Mouse (Mus musculus) forebrain, embryonic 11.5 days (tissue): ENCODE data around the gene Dennd2a. TPM values are rescaled to one million over a fixed set of nuclear protein-coding genes. Genes with fewer than 3 reads are reported as not detected.

Experiments
- ATAC-seq: fragments of 200-750 bp; cut with Nextera tagmentation; replicated peaks from 2 replicates; pipeline ENCODE4 v1.8.0; 2017; ENCODE audit warnings: moderate TSS enrichment; ENCODE audit not compliant: low FRiP score
- DNase-seq: peaks from one replicate; pipeline ENCODE4 v3.0.0-alpha.2; 2017; ENCODE audit warnings: low spot score
- H3K27ac ChIP-seq: fragments of 300-500 bp; sonication (generic); 2 replicates; pipeline ENCODE4 v1.5.1; 2014; ENCODE audit warnings: low read depth, low read length
- H3K27me3 ChIP-seq: fragments of 300-500 bp; sonication (generic); 2 replicates; pipeline ENCODE4 v1.6.1; 2014; ENCODE audit warnings: mild to moderate bottlenecking, low read length, mixed read lengths; ENCODE audit not compliant: control insufficient read depth, insufficient read depth
- H3K36me3 ChIP-seq: fragments of 300-500 bp; sonication (generic); 2 replicates; pipeline ENCODE4 v1.6.1; 2014; ENCODE audit warnings: mild to moderate bottlenecking, low read length, moderate library complexity, mixed read lengths; ENCODE audit not compliant: control insufficient read depth, insufficient read depth
- H3K4me1 ChIP-seq: fragments of 300-500 bp; sonication (generic); replicated peaks from 2 replicates; pipeline ENCODE4 v1.6.1; 2014; ENCODE audit warnings: low read length, mixed read lengths; ENCODE audit not compliant: control insufficient read depth, insufficient read depth
- H3K4me2 ChIP-seq: fragments of 300-500 bp; sonication (generic); 2 replicates; pipeline ENCODE4 v1.6.1; 2014; ENCODE audit warnings: low read depth, mild to moderate bottlenecking, low read length, moderate library complexity, mixed read lengths; ENCODE audit not compliant: severe bottlenecking
- H3K4me3 ChIP-seq: fragments of 300-500 bp; sonication (generic); 2 replicates; pipeline ENCODE4 v1.5.1; 2014; ENCODE audit warnings: low read depth, low read length
- H3K9ac ChIP-seq: fragments of 300-500 bp; sonication (generic); 2 replicates; pipeline ENCODE4 v1.6.1; 2014; ENCODE audit warnings: low read length
- H3K9me3 ChIP-seq: fragments of 300-500 bp; sonication (generic); 2 replicates; pipeline ENCODE4 v1.6.1; 2016; ENCODE audit warnings: low read length, mixed read lengths; ENCODE audit not compliant: control insufficient read depth
- WGBS: fragments of 180-500 bp; shearing (Covaris S2); extraction: QIAGEN DNeasy Blood & Tissue Kit; methylation state at CpG from one replicate; pipeline ENCODE4 v1.1.7; 2014; 5-methylcytosine and 5-hydroxymethylcytosine counted together
- polyA plus RNA-seq: library from polyadenylated mRNA; unstranded; fragments of >200 nt; fragmentation: Nextera tagmentation; extraction: Ambion mirVana; gene quantifications from 2 replicates; pipeline ENCODE4 v1.2.1, GENCODE M21; 2014

The Dennd2a gene
- polyA plus RNA-seq, 1 experiment from 2014 or later: 42.5 TPM

DNA sequence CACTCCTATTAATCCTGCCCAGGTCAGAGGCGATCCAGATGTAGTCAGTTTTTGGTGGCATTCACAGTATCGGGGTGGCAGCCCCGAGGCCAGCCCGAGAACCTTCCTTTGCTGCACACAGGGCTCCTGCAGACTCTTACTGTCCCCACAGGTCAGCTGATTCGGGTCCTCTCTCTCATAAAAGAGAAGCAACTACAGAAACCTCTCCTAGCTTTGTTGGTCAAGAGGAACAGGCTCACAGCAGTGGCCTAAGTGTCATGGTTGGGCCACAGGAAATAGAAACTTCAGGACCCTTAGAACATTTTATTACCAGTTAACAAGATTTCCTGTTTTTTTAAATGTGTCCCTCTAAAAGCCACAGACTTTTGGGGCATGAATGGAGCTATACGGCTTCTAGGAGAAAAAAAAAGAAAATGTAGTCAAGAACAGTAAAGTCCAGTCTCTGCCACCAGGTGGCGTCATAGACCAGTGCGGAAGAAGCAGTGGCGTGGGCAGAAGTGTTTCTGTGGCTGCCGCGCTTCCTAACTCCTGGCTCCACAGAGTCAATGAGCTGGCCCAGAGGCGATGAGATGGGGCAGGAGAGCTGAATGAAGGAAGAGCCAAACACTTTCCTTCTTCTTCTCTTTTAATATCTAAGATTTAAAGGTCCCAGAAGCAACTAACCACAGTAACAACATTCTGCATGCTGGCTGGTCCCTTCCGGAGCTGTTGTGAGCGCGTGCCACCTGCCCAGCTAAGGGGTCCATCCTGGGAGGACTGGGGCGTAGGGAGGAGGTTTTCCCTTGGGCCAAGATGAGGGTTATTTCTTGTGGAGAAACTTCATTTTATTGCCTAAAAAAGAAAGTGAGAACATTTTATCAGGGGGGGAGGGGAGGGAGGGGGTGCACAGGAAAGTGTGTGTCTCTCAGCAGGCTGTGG lies 94.8 kb downstream of the Dennd2a start:
- peak; percentile 87 for DNase-seq
- 52% methylated on average over 16 of the region's 16 CpGs for WGBS
- H3K9me3 ChIP-seq: no peaks in the 10 kb centered on the region
- H3K27me3 ChIP-seq: no peaks in the 10 kb centered on the region
- no peak overlapping the region for H3K27ac ChIP-seq
- H3K4me1 ChIP-seq: no peaks in the 10 kb centered on the region
- peaks cover 10% of the 10 kb centered on the region for H3K36me3 ChIP-seq
- H3K9ac ChIP-seq: no peak overlapping the region
- peak; percentile 63; the same call in 1 of the 2 replicates for ATAC-seq
- no peak overlapping the region for H3K4me3 ChIP-seq
- H3K4me2 ChIP-seq: no peak overlapping the region

DNA sequence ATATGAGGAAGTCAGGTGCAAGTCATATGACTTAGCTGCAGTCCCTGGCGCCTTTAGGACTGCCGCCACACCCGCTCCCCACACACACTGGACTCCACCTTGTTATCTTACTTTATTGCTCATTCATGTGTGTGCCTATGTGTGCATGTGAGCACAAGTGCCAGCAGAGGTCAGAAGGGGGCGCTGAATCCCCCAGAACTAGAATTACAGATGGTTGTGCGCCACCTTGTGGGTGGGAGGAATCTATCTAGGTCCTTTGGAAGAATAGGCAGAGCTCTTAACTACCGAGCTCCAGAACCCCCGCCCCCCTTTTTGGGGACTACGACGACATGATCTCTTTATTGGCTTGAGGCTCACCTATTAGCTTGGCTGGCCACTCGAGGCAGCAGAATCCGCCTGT lies 97.6 kb downstream of the Dennd2a start:
- no peaks in the 10 kb centered on the region for H3K27me3 ChIP-seq
- no peak overlapping the region for H3K9ac ChIP-seq
- peaks cover 10% of the 10 kb centered on the region for H3K36me3 ChIP-seq
- H3K4me1 ChIP-seq: no peaks in the 10 kb centered on the region
- no peak for DNase-seq
- H3K9me3 ChIP-seq: no peaks in the 10 kb centered on the region
- no peak overlapping the region for H3K4me3 ChIP-seq
- no peak overlapping the region for H3K27ac ChIP-seq
- H3K4me2 ChIP-seq: no peak overlapping the region
- WGBS: 93% methylated on average over 11 of the region's 11 CpGs
- no peak for ATAC-seq

DNA sequence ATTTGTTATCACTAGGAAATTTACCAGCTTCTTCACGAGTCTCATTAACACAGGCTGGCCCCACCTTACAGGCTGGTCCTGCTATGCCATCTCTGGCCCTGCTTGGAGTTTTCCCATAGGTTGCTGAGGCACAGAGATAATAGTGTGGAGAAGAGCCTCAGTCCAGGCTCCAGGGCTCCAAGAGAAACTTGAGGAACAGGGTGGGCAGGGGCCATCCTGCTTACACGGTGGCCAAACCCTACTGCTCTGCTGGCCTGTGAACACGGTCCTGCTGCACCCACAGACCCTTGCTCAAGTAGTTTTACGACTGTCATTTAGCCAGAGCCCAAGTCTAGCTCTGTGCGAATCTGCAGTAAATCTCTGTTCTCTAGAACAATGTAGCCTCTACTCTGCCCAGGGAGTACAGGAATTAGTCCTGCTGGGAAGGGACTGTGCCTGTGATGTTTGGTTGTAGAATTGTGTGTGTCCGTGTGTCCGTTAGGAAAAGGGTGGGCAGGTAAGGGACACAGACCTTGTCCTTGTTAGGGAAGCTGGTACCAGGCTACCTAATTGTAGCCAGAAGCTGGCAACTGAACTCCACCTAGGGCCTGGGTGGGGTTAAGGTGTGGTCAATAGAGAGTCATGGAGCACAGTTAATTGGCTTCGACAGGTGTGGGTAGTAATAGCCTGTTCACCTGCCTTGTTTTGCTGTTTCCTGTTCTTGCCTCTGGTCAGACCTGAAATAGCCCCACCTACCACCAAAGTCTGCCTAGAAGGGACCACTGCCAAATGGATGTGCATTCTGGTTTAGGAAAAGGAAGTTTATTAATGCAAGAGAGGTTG lies 102.1 kb downstream of the Dennd2a start:
- ATAC-seq (no peak), DNase-seq (no peak)
- H3K4me1 ChIP-seq: no peaks in the 10 kb centered on the region
- H3K9me3 ChIP-seq: no peaks in the 10 kb centered on the region
- H3K4me2 ChIP-seq: no peak overlapping the region
- peaks cover 6% of the 10 kb centered on the region for H3K36me3 ChIP-seq
- H3K27me3 ChIP-seq: no peaks in the 10 kb centered on the region
- whole genome bisulfite sequencing: 77% methylated on average over 8 of the region's 8 CpGs
- H3K4me3 ChIP-seq: no peak overlapping the region
- no peak overlapping the region for H3K27ac ChIP-seq
- no peak overlapping the region for H3K9ac ChIP-seq

DNA sequence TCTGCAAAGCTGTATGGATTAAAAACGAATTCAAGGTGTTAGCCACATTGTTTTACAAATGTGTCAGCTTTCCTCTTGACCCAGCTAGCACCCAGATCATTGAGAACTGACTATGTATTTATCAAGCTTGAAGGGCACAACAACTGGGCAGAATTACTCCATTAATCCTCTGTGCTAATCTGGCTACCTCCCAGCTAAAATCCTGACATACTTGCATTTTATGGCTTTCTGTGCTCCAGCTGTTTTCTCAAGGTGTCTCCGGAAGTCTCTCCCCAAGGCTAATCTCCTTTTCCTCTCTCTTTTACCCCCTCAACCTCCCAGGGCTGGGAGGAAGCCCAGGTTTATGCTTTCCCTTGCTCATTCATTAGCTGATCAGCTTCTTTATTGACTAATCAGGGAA lies 103.1 kb downstream of the Dennd2a start:
- no peaks in the 10 kb centered on the region for H3K27me3 ChIP-seq
- WGBS: 64% methylated on average over 2 of the region's 2 CpGs
- DNase-seq: no peak

DNA sequence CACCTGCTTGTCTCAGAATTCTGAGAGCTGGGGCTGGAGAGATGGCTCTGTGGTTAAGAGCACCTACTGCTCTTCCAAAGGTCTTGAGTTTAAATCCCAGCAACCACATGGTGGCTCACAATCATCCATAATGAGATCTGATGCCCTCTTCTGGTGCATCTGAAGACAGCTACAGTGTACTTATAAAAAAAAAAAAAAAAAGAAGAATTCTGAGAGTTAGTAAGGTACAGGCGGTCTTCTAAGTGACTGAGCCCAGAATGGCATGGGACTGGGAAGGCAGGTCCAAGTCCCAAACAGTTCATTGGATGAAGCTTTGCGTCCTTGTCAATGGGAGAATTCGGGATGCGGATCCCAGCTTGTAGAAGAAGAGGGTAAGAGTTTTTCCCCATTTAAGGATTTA lies 104.1 kb downstream of the Dennd2a start:
- H3K4me3 ChIP-seq: no peak overlapping the region
- H3K36me3 ChIP-seq: no peaks in the 10 kb centered on the region
- no peaks in the 10 kb centered on the region for H3K27me3 ChIP-seq
- no peak overlapping the region for H3K9ac ChIP-seq
- DNase-seq (no peak), ATAC-seq (no peak)
- no peaks in the 10 kb centered on the region for H3K4me1 ChIP-seq
- no peaks in the 10 kb centered on the region for H3K9me3 ChIP-seq
- no peak overlapping the region for H3K27ac ChIP-seq
- 89% methylated on average over 4 of the region's 4 CpGs for WGBS
- H3K4me2 ChIP-seq: no peak overlapping the region

More for the DNA sequence above, 103.1 kb downstream of the Dennd2a start:
- no peaks in the 10 kb centered on the region for H3K36me3 ChIP-seq
- H3K4me3 ChIP-seq: no peak overlapping the region
- no peaks in the 10 kb centered on the region for H3K9me3 ChIP-seq
- H3K4me2 ChIP-seq: no peak overlapping the region
- ATAC-seq: no peak
- H3K4me1 ChIP-seq: no peaks in the 10 kb centered on the region
- no peak overlapping the region for H3K9ac ChIP-seq
- H3K27ac ChIP-seq: no peak overlapping the region

DNA sequence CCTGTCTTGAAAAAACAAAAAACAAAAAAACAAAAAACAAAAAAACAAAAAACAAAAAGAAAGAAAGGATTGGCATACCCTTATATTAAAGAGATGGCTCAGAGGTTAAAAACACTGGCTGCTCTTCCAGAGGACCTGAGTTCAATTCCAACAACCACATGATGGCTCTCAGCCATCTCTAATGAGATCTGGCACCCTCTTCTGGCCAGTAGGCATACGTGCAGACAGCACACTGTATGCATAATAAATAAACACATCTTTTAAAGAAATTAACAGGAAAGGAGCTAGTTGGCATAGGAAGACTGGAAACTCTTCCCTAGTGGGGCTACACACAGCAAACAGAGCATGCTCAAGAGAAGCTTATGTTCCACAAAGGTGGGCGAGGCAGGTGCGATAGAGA lies 106.6 kb downstream of the Dennd2a start:
- H3K36me3 ChIP-seq: no peaks in the 10 kb centered on the region
- no peak overlapping the region for H3K27ac ChIP-seq
- H3K27me3 ChIP-seq: no peaks in the 10 kb centered on the region
- no peak for ATAC-seq
- no peaks in the 10 kb centered on the region for H3K9me3 ChIP-seq
- 84% methylated on average over 3 of the region's 3 CpGs for WGBS
- no peak overlapping the region for H3K9ac ChIP-seq
- H3K4me3 ChIP-seq: no peak overlapping the region
- no peak for DNase-seq
- H3K4me2 ChIP-seq: no peak overlapping the region
- H3K4me1 ChIP-seq: no peaks in the 10 kb centered on the region; the same call in 1 of the 2 replicates

DNA sequence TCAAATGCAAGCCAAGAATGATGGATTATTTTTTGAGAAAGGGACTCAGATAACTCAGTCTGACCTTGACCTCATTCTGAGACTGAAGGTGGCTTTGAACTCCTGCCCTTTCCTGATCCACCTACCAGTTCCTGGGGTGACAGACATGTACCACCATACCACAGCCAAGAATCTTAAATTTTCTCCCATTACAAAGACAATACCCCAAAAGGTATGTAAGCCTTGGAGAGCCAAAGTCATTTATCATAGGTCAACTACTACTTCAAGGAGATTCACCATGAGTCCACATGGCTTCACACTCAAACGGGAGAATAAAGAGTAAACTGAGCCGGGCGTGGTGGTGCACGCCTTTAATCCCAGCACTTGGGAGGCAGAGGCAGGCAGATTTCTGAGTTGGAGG lies 107.1 kb downstream of the Dennd2a start:
- DNase-seq (no peak), ATAC-seq (no peak)
- 96% methylated on average over 4 of the region's 4 CpGs for WGBS

DNA sequence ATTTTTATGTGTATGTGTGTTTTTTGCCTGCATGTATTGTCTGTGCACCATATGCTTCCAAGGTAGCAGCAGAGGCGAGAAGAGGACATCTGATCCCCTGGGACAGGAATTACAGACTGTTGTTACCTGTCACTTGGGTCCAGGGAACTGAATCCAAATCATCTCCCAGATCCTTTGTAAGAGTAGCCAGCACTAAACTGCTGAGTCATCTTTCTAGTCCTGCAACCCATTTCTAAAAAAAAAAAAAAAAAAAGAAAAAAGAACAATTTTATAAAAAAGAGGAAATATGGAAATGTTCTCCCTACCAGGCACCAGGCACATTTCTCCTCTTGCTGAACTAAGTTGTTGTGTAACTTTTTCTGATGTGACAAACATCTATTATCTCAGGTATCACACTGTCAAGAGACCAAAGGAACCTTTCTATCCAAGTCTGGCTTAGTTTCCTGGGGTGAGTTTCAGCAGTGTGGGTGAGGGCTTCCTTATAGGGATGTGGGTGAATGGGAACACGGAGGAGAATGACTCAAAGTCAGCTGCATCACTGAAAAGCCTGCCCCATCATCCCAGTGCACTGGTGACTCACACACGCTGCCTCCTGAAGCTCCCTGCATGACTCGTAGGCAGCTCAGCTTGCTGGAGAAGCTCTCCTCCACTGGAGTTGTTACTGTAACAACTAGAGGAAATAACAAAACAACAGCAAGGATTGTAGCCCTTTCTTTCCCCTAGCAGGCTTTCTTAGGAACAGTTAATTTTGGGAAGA lies 110.1 kb downstream of the Dennd2a start:
- Histone ChIP-seq H3K27ac (no peak overlapping the region), H3K4me2 (no peak overlapping the region), H3K9me3 (no peaks in the 10 kb centered on the region), H3K9ac (no peak overlapping the region), H3K36me3 (no peaks in the 10 kb centered on the region), H3K4me3 (no peak overlapping the region), H3K4me1 (no peaks in the 10 kb centered on the region; the same call in 1 of the 2 replicates), H3K27me3 (no peaks in the 10 kb centered on the region)
- 50% methylated on average over 4 of the region's 4 CpGs for WGBS
- no peak for DNase-seq
- ATAC-seq: no peak

More for the DNA sequence above, 107.1 kb downstream of the Dennd2a start:
- Histone ChIP-seq H3K36me3 (no peaks in the 10 kb centered on the region), H3K4me3 (no peak overlapping the region), H3K4me1 (no peaks in the 10 kb centered on the region; the same call in 1 of the 2 replicates), H3K9me3 (no peaks in the 10 kb centered on the region), H3K27ac (no peak overlapping the region), H3K27me3 (no peaks in the 10 kb centered on the region), H3K9ac (no peak overlapping the region), H3K4me2 (no peak overlapping the region)
